Mouse (Mus musculus) kidney, embryonic 16.5 days (tissue): ENCODE measurements around the gene Alpk1. TPM values are rescaled to one million over a fixed set of nuclear protein-coding genes. Genes with fewer than 3 reads are reported as not detected.

Source experiments
- ATAC-seq: fragments of 200-750 bp; cut with Nextera tagmentation; 2 replicates; pipeline ENCODE4 v1.8.0; 2017; ENCODE audit warnings: moderate TSS enrichment; ENCODE audit not compliant: low FRiP score, low TSS enrichment
- H3K27ac ChIP-seq: fragments of 300-500 bp; sonication (generic); 2 replicates; pipeline ENCODE4 v1.5.1; 2014; ENCODE audit warnings: low read length
- H3K27me3 ChIP-seq: fragments of 300-500 bp; sonication (generic); 2 replicates; pipeline ENCODE4 v1.6.1; 2014; ENCODE audit warnings: low read length, control low read depth, mixed read lengths; ENCODE audit not compliant: insufficient read depth
- H3K36me3 ChIP-seq: fragments of 300-500 bp; sonication (generic); 2 replicates; pipeline ENCODE4 v1.6.1; 2014; ENCODE audit warnings: low read length, control low read depth, mixed read lengths; ENCODE audit not compliant: insufficient read depth
- H3K4me1 ChIP-seq: fragments of 300-500 bp; sonication (generic); 2 replicates; pipeline ENCODE4 v1.6.1; 2014; ENCODE audit warnings: low read length, control low read depth, mixed read lengths; ENCODE audit not compliant: insufficient read depth
- H3K4me2 ChIP-seq: fragments of 300-500 bp; sonication (generic); replicated peaks from 2 replicates; pipeline ENCODE4 v1.6.1; 2014; ENCODE audit warnings: low read depth, low read length
- H3K4me3 ChIP-seq: fragments of 300-500 bp; sonication (generic); 2 replicates; pipeline ENCODE4 v1.5.1; 2014; ENCODE audit warnings: mild to moderate bottlenecking, low read length
- H3K9ac ChIP-seq: fragments of 300-500 bp; sonication (generic); replicated peaks from 2 replicates; pipeline ENCODE4 v1.6.1; 2014; ENCODE audit warnings: low read length
- H3K9me3 ChIP-seq: fragments of 300-500 bp; sonication (generic); 2 replicates; pipeline ENCODE4 v1.6.1; 2016; ENCODE audit warnings: low read length, control low read depth
- WGBS: fragments of 180-500 bp; shearing (Covaris S2); extraction: QIAGEN DNeasy Blood & Tissue Kit; methylation state at CpG from one replicate; pipeline ENCODE4 v1.1.7; 2014; 5-methylcytosine and 5-hydroxymethylcytosine counted together
- polyA plus RNA-seq: library from polyadenylated mRNA; unstranded; fragments of >200 nt; fragmentation: Nextera tagmentation; extraction: Ambion mirVana; gene quantifications from 2 replicates; pipeline ENCODE4 v1.2.1, GENCODE M21; 2015

The Alpk1 gene
- polyA plus RNA-seq: 1.2 TPM in 2 replicates

- WGBS: under 1% methylated on average over 24 of the region's 24 CpGs
- H3K4me1 ChIP-seq: no peaks in the 10 kb centered on the region
- peak within 1 kb of the TSS; percentile 57 for H3K9ac ChIP-seq
- H3K4me2 ChIP-seq: peak within 1 kb of the TSS; percentile 69
- peak; percentile 88 for ATAC-seq
- H3K9me3 ChIP-seq: no peaks in the 10 kb centered on the region
- peak within 1 kb of the TSS; percentile 30; the same call in 1 of the 2 replicates for H3K27ac ChIP-seq
- no peaks in the 10 kb centered on the region for H3K27me3 ChIP-seq
- H3K36me3 ChIP-seq: no peaks in the 10 kb centered on the region
- H3K4me3 ChIP-seq: peak within 1 kb of the TSS; percentile 53
Observed at GRCm38 (mm10) chr3:127780021-127780644, at the start of gene Alpk1. TSS of gene Alpk1 (minus strand) at chr3:127780527.

GRCm38 (mm10) chr3:127827123-127827522, 46.8 kb upstream of the Alpk1 start:
- Histone ChIP-seq H3K36me3 (peaks cover 3% of the 10 kb centered on the region; the same call in 1 of the 2 replicates), H3K9me3 (no peaks in the 10 kb centered on the region), H3K4me2 (no peak overlapping the region), H3K27ac (peak overlapping the region; percentile 13), H3K4me1 (peaks cover 16% of the 10 kb centered on the region; the same call in 1 of the 2 replicates), H3K27me3 (no peaks in the 10 kb centered on the region), H3K4me3 (no peak overlapping the region), H3K9ac (no peak overlapping the region)
- WGBS: 11% methylated on average over 7 of the region's 7 CpGs
- peak; percentile 89 for ATAC-seq

DNA sequence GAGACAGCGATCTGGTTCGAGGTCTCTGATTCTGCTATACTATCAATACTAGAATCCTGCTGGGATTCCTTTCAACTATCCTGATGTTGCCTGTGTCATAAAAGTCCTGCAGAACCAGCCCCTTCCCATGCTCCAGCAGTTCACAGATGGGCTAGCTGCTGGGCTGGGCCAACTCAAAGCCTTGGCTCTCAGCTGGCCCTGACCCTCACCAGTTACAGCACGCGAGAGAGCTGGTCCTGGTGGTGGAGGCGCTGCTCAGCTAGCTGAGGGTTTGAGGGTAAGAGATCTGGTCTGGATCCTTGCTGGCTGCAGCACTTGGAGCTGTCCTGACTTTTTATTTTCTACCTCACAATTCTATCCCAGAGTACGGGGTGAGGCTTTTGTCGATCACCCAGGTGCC, 46.2 kb upstream of the Alpk1 start:
- H3K27ac ChIP-seq: peak overlapping the region; percentile 13
- peaks cover 7% of the 10 kb centered on the region; the same call in 1 of the 2 replicates for H3K36me3 ChIP-seq
- no peaks in the 10 kb centered on the region for H3K27me3 ChIP-seq
- H3K4me2 ChIP-seq: no peak overlapping the region
- H3K9me3 ChIP-seq: no peaks in the 10 kb centered on the region
- ATAC-seq: peak; percentile 69
- 62% methylated on average over 7 of the region's 7 CpGs for WGBS
- H3K4me1 ChIP-seq: peaks cover 16% of the 10 kb centered on the region; the same call in 1 of the 2 replicates
- no peak overlapping the region for H3K4me3 ChIP-seq
- no peak overlapping the region for H3K9ac ChIP-seq

DNA sequence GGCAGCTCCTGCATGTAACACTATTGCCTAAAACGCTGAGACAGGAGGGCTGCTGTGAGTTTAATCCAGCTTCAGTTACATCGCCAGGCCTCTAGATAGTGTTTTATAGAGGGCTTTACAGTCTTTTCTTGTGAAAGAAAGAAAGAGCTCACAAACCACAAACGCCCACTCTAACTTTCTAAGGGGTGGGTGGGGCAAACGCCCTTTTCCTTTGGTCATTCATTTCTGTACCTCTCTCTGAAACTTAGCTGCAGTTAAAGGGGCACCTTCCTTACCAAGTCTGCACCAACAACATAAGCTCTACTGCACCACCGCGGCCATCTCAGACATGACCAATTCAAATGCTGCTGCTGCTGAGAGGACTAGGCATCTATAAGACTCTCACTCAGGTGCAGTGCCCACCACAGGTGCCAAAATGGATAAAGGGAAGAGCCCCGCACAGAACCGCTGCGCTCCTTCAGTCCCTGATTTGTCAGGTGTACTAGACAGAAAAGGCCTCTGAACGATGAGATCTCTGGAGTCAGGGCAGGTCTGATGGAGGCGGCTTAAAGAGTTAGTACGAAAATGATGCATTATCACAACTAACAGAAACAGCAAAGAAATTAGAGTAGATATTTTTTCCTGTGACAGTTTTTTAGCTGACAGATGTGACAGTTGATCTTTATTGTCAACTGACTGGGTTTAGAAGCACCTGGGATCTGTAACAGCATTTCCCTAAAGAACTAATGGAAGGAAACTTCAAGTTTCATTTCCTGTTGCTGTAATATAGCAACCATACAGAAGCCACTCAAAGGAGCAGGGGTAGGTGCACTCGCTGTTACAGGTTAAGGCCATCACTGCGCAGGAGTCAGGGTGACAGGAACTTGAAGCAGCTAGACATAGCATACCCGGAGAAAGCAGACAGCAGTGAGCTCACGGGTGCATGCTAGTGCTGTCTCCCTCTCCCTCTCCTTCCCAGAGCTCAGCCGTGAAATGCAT, 43.8 kb upstream of the Alpk1 start:
- Histone ChIP-seq H3K4me3 (no peak overlapping the region), H3K4me1 (peaks cover 16% of the 10 kb centered on the region; the same call in 1 of the 2 replicates), H3K27ac (no peak overlapping the region), H3K4me2 (no peak overlapping the region), H3K9me3 (no peaks in the 10 kb centered on the region), H3K9ac (no peak overlapping the region), H3K36me3 (peaks cover 14% of the 10 kb centered on the region; the same call in 1 of the 2 replicates), H3K27me3 (no peaks in the 10 kb centered on the region)
- 80% methylated on average over 17 of the region's 17 CpGs for WGBS
- no peak for ATAC-seq

GRCm38 (mm10) chr3:127821209-127821608, 40.9 kb upstream of the Alpk1 start:
- Histone ChIP-seq H3K4me3 (no peak overlapping the region), H3K9me3 (no peaks in the 10 kb centered on the region), H3K36me3 (peaks cover 14% of the 10 kb centered on the region; the same call in 1 of the 2 replicates), H3K4me1 (peaks cover 14% of the 10 kb centered on the region; the same call in 1 of the 2 replicates), H3K27me3 (no peaks in the 10 kb centered on the region), H3K27ac (no peak overlapping the region), H3K4me2 (no peak overlapping the region), H3K9ac (no peak overlapping the region)
- WGBS: 91% methylated on average over 5 of the region's 5 CpGs
- no peak for ATAC-seq

DNA sequence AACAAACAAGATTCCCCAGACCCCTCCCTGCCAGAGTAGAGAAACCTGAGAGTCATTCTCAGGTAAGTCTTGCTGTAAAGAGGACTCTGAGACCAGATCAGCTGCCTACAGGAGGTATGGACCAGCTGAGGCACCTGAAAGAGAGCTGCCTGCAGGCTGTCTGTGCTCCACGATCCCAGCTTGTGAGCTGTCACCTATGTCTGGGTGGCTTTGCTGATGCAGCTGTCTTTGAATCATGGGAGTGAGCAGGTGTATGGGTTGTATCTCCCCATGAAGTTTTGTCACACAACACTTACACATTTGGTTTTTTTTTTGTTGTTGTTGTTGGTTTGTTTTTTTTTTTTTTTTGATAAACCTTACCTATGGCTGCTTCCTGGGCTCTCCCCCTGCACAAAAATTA, 40.1 kb upstream of the Alpk1 start:
- Histone ChIP-seq H3K9ac (no peak overlapping the region), H3K4me2 (no peak overlapping the region), H3K27ac (no peak overlapping the region), H3K4me1 (peaks cover 10% of the 10 kb centered on the region; the same call in 1 of the 2 replicates), H3K9me3 (no peaks in the 10 kb centered on the region), H3K36me3 (peaks cover 16% of the 10 kb centered on the region; the same call in 1 of the 2 replicates), H3K4me3 (no peak overlapping the region), H3K27me3 (no peaks in the 10 kb centered on the region)
- ATAC-seq: no peak
- 86% methylated on average over 1 of the region's 1 CpGs for WGBS

- no peaks in the 10 kb centered on the region for H3K27me3 ChIP-seq
- ATAC-seq: peak; percentile 87
- whole genome bisulfite sequencing: 42% methylated on average over 11 of the region's 11 CpGs
- H3K9me3 ChIP-seq: no peaks in the 10 kb centered on the region
- H3K4me1 ChIP-seq: peaks cover 10% of the 10 kb centered on the region; the same call in 1 of the 2 replicates
- peak overlapping the region; percentile 58 for H3K27ac ChIP-seq
- no peak overlapping the region for H3K4me3 ChIP-seq
- H3K9ac ChIP-seq: no peak overlapping the region
- H3K4me2 ChIP-seq: no peak overlapping the region
- peaks cover 17% of the 10 kb centered on the region; the same call in 1 of the 2 replicates for H3K36me3 ChIP-seq
Observed at GRCm38 (mm10) chr3:127818694-127819663, 38.7 kb upstream of the Alpk1 start.

- H3K4me1 ChIP-seq: peaks cover 10% of the 10 kb centered on the region; the same call in 1 of the 2 replicates
- H3K27ac ChIP-seq: peak overlapping the region; percentile 29
- H3K36me3 ChIP-seq: peaks cover 21% of the 10 kb centered on the region; the same call in 1 of the 2 replicates
- H3K4me2 ChIP-seq: no peak overlapping the region
- 38% methylated on average over 7 of the region's 7 CpGs for whole genome bisulfite sequencing
- peak; percentile 39; the same call in 1 of the 2 replicates for ATAC-seq
- no peaks in the 10 kb centered on the region for H3K27me3 ChIP-seq
- no peak overlapping the region for H3K4me3 ChIP-seq
- H3K9ac ChIP-seq: no peak overlapping the region
- no peaks in the 10 kb centered on the region for H3K9me3 ChIP-seq
Observed at GRCm38 (mm10) chr3:127817120-127817683, 36.9 kb upstream of the Alpk1 start.
